Mouse (Mus musculus): Measurements from ENCODE around the gene Actn1.

Gene Actn1

GRCm38 (mm10) chr12:80226101-80226500 lies 34.1 kb downstream of the Actn1 start:
- no peak for DNase-seq

DNA sequence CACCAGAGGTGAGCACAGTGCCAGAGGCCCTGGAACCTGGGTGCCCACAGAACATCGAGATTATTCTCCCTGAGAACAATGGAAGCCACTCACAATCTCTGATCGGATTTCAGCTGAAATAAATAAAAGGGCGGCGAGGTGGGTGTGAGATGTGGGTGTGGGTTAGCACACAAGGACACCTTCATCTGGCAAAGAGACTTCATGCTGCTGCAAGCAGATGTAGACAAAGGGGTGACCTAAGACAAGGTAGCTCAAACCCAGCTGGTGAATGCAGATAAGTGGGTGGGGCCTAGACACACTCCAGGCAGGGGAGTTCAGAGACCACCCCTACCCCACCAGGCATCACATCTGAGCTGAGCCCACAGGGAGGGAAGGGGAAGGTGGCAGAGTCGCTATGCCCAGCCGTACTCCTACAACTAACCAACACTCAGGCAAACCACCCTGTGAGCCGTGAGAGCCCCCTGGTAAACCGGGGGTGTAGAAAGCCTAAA lies 35.9 kb downstream of the Actn1 start:
- DNase-seq, result no peak

- DNase-seq, result no peak
These were observed 36.7 kb downstream of the Actn1 start for GRCm38 (mm10) chr12:80223511-80223910.

- DNase-seq, result no peak
These were observed 37.7 kb downstream of the Actn1 start for GRCm38 (mm10) chr12:80222473-80222872.

DNA sequence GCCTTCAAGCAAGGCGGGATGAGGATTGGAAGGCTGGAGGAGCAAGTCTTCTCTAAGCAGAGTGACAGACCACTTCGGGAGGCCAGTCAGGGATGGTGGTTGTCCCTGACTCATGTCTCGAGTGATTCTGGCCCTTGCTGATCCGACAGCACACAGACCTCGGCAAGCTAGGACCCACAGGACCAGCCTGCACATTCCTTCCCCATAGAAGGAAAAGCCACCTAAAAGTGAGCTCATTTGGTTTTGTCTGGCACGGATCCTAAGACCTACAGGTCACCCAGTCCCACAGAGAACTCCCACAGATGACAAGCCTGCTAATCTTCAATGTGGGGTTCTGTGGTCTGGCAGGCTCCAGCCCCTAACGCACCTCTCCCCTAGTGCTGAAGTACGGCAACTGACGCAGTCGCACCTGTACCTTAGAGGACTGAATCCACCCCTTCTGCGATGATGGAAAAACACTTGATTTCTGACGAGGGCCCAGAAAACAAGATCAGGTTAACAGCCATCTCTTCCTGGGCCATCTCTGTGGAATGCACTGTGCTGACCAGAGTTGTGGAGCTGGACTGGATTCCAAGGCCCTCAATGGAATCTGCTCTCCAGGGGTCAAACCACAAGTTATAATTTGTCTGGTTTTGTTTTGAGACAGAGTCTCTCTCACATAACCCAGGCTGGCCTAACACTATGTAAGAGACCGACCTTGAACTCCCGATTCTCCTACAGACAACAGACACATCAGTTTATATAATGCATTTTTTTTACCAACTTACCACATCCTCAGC lies 39.7 kb downstream of the Actn1 start:
- no peak for DNase-seq

DNA sequence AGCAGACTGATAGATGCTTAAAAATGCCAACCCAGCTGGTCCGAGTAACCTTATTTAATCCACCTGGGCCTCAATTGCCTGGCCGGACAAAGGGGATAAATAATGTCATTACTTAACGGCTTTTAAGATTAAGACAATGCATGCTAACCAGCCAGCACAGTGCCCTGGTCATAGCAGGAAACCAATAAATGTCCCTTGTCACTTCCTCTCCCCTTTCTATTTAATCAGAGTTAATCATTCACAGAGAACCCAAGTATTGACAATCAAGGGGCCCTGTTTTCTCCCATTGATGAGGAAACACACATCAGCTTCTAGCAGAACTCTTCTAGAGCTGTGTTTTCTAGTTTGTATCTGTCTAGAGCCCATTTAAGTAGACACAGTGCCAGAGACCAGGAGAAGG lies 41.4 kb downstream of the Actn1 start:
- DNase-seq, result no peak

- DNase-seq, result no peak
These were observed 42.0 kb downstream of the Actn1 start for GRCm38 (mm10) chr12:80218045-80218611.

GRCm38 (mm10) chr12:80217049-80217448 lies 43.1 kb downstream of the Actn1 start:
- no peak for DNase-seq

DNA sequence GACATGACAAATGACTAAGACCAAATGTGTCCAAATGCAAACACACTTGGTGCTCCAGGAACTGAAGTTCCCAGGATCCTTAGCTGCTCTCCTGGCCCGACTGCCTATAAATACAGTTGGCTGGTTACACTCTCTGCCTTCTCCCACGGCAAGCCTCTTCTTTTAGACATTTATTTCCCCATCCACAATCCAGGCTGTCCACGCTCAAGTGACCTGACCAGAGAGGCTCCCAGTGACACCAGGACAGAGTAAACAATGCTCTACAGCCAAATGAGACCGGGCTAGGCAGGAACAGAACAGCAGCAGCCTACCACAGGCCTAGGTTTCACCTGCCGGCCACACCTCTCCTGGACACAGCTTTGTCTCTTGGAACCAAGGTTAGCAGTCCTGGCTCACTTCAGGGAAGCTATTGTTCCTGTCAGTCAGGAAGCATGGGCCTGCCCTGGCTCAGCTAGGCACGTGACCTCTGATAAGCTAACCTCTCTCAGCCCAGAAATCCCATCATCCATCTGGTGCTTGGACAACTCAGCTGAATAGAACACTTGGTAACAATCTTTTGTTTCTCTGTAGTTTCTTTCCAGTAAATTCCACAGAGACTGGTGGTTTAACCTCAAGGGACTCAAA lies 43.8 kb downstream of the Actn1 start:
- DNase-seq, result no peak

DNA sequence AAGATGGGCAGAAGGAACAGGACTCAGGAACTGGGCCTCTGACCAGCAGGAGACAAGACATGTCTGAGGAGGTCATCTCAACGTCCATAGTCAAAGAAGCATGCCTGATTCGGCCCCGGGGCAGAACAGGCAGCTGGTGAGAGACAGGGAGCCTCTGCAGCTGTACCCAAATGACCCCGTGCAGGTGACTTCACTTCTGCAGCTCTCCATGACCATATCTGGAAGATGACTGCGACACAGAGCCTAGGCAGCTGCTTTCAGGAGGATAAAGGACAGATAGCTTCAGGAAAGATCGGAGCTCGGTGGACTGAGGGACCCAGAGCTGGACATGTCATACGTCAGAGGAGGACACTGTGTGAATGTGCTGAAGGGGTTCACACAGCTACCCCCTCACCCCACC lies 46.4 kb downstream of the Actn1 start:
- DNase-seq, result no peak

GRCm38 (mm10) chr12:80213263-80213662 lies 46.9 kb downstream of the Actn1 start:
- no peak for DNase-seq

DNA sequence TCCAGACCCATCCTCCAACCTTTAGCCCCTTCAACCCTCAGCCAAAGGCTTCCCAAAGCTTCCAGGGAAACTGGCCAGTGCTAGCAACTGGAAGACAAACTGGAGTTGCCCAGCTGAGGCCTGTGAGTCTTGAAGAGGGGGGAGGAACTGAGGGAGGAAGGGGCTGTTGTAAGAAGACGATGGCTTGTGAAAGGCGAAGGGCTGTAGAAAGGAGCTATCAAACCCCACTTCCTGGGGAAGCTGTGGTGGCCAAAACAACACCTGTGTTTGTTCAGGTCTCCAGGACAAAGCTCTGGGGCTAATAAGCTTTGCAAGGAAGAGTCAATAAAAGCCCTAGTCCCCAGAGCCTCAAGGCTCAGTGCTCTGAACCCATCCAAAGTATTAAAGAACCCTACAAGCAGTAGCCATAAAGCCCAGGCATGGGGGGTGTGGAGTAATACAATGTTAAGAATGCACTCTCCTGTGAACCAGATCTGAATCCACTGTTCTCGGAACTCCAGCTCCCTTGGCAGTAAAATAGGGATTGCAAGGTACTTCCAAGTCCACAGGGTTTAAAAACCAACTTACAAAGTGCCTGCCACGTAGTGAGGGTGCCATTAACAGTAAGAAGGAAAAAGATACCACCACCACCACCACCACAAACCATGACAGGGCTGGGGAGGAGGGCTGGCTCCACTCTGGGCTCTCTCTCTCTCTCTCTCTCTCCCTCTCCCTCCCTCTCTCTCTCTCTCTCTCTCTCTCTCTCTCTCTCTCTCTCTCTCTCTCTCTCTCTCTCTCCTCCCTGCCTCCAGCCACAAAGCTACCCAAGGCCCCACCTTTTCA lies 49.2 kb downstream of the Actn1 start:
- no peak for DNase-seq

- DNase-seq, result no peak
These were observed 50.3 kb downstream of the Actn1 start for GRCm38 (mm10) chr12:80209914-80210313.

DNA sequence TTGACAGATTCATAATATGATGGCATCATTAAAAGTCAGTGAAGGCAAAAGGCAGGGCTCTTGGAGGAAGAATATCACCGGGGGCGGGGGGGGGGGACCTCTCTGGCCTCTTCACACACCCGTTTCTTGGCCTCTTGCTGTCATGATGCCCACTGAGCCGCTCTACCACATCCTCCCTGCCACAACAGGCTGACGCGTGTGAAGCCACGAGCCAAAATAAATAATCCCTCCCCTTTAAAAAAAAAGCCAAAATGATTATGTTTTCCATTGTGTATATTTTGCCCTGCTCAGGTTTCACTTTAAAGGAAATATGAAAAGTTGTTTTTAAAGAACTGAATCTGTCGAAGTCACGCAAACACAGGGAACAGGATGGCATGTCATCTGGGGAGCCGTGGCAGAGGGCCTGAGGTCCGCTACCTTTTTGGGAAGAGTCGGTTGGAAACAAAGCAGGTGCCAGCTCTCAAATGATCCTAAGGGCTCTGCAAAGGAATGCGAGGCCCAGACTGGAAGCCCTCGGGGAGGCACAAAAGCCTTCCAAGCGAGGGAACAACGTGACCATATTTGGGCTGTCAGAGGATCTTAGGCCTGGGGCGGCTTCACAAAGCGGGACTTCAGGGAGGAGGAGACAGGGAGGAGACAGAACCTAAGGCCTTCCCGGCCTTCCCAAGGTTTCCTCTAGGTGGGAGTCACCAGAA lies 51.9 kb downstream of the Actn1 start:
- DNase-seq, result no peak

- no peak for DNase-seq
These were observed 56.9 kb downstream of the Actn1 start for GRCm38 (mm10) chr12:80203284-80203683.

GRCm38 (mm10) chr12:80199738-80200137 lies 60.4 kb downstream of the Actn1 start:
- no peak for DNase-seq

DNA sequence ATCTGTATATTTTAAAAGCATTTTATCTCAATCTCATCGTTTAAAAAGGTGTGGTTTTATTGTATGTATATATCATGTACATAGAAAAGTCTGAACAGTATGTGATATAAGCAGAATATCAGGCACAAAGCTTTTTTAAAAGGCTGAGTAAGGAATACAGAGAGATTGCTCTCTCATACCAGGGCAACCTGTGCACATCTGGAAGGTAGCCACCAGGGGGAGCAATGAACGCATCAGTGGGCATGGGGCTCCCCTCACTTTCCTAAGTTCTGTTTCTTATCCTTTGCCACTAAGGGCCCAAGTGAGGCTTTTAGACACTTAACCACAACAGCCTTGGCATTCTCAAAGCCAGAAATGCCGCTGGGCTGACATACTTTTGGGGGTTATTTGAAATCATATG lies 61.7 kb downstream of the Actn1 start:
- DNase-seq, result peak; percentile 58

DNA sequence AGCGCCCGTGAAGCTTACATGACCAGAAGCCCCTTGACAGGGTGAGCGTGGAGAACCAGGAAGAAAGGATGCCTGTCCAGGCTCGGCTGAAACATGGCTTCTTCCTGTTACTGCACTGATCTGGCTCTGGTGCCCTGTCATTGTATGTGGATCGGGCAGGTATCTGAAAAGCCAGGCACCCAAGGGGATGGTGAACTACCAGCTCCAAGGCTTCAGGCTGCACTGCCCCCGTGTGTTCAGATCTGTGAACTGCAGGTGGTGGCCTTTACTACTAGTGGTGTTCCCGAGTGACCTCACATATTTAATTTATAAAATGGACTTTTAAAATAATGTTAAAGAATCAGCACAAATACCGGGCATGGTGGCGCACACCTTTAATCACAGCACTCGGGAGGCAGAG lies 62.8 kb downstream of the Actn1 start:
- DNase-seq, result peak; percentile 42

DNA sequence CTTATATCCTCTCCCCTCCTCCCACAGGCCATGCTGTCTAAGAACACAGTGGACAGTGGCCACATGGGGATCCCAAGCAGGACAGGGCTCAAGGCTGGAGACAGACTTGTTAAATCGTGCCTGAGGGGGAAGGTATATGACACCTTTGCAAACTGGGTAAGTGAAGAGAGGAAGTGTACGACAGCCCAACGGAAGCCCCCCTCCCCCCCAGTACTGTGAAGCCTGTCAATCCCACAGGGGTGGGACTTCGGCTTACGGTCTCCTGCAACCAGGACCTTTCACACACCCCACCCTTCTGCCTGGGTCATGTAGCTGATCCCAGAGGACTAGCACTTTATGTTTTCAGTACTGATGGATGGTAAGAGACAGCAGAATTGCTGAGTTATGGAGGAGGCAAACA lies 68.4 kb downstream of the Actn1 start:
- no peak for DNase-seq

GRCm38 (mm10) chr12:80191371-80191770 lies 68.8 kb downstream of the Actn1 start:
- no peak for DNase-seq

DNA sequence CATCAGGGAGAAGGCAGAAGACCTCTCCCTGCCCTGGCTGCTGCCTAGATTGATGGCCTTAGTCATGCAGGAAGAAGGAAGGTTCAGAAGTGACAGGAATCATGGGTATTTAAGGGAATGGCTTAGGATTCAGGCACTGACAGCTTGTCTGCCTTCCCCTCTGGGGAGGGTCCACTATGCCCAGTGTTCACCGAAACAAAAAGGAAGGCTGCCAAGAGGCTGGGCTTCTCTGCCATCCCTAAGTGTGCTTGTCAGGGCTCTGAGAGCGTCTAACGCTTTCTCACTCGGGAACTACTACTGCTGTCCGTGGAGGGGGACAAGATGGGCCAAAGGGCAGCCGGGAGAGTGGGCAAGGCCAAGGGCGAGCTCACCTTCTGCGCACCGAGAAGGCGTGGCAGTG lies 69.3 kb downstream of the Actn1 start:
- no peak for DNase-seq

DNA sequence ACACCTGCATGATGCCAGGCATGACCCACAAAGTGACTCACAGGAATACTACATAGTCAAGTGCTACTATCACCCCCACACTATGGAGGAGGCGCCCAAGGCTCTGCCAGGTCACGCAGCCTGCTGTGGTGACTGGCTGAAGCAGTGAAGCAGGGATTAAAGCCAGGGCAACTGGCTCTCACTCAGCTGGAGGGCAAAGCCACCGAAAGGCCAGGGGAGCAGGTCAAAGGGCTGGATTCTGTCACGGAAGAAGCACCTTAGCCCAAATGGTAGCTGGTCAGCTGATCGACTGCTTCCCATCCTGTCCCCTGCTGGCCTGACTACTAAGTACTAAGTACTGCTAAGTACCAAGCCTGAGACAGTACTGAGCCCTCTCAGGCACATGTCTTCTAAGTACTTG lies 76.1 kb downstream of the Actn1 start:
- no peak for DNase-seq

GRCm38 (mm10) chr12:80181831-80182230 lies 78.3 kb downstream of the Actn1 start:
- DNase-seq, result no peak
